Mouse (Mus musculus) c-Kit-positive CD71-positive TER-119-negative erythroid progenitor cells, embryonic 14.5 days (primary cell): ENCODE measurements around the gene Adgra3.

Source experiments
- DNase-seq: peaks from one replicate; pipeline ENCODE4 v3.0.0-alpha.2; 2013; ENCODE audit warnings: low read depth

The Adgra3 gene

DNA sequence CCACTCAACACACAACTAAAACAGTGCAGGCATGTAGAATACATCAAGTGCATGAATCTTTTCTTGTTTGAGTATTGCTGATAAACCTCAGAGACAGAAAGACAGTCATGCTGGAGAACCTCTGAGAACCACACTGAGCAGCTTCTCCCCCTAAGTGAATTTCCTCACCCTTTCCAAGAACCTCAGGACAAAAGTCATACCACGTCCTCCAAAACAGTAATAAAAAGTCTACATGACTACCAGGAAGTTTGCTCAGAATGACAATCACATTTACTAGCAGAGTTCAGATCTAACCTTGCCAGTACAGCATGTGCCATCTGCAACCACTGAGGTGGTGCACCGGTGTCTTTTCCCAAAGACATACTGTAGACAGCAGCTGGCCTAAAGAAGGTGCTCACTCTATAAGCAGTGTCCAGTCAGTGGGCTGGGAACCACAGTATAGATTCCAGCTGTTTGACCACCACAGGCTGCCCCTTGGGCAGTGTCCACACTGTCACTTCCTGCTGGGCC, 27.0 kb downstream of the Adgra3 start:
- no peak for DNase-seq

DNA sequence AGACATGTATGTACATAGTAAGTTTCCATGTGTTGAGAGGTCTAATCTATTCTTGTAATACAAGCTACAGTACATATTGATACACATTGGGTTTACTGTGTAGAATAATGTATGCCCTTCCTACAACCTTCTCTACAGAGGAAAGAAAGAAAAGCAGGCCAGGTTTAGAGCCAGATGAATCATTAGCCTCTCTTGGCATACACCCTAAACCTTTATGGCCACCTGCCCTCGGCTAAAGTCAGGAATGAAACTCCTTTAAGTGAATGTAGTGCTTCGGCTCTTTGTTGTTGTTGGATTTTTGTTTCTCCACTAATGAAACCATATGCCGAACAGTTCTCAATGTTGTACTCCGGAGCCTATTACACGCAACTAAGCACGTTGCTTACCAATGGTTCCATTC, 27.5 kb downstream of the Adgra3 start:
- DNase-seq = no peak

DNA sequence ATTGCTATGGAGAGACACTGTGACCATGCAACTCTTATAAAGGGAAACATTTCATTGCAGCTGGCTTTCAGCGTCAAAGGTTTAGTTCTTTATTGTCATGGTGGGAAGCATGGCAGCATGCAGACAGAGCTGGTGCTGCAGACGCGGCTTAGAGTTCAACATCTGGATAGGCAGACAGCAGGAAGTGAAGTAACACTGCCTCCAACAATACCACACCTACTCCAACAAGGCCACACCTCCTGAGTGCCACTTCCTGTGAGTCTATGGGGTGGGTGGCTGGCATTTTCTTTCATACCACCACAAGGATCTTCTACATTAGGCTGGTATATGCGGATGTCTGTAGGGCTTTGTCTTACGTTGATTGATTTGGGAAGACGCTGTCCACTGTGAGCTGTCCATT, 29.1 kb downstream of the Adgra3 start:
- DNase-seq = no peak

DNA sequence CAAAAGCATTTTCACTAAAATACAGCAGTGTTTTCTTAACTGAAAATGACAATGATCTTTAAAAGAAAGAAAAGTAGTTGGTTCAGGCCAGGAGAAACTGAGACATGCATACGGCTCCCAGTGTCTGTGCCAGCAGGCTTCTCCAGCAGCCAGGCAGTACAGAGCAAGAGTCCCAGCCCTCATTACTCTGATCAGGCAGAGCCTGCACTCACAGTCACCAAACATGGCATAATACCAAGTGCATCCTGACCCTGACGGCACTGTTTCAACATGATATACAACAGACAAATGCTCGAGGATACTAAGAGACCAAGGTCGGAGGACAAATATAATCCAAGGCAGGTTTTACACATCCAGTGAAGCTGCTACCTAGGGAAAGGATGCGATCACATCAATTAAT, 31.2 kb downstream of the Adgra3 start:
- DNase-seq = no peak

DNA sequence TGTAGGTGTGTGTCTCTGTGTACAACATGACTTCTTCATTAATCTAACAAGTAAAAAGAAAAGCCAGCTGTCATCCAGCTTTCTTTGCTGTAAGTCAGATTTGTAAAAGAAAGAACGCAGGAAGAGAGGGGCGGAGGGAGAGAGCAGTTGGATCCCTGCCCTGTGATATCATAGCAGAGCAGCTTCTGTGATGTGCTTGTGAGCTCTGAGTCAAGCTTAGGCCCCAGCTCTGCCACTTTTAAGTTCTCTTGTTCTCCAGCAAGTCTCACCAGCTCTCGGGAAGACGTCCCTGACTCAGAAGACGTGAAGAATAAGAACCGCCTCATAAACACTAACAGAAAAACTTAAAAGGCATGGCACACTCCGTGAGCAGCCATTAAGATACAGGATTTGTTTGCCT, 31.8 kb downstream of the Adgra3 start:
- DNase-seq = no peak

DNA sequence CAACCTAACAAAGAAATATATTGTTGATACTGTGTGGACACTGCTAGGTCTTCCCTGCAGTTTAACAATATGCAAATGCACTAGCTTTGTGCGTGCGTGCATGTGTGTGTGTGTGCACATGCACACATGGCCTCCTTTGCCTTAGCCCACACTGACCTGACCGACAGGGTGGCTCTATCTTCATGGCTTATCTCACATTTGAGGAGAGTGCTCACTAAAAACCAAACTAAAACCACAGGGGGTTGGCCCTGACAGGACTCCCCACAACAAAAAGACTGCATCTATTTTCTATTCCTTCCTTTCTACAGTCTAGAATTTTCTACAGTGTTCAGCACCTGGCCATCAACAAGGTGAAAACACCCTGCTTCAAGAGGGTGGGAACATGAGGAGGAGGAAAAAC, 32.7 kb downstream of the Adgra3 start:
- no peak for DNase-seq

DNA sequence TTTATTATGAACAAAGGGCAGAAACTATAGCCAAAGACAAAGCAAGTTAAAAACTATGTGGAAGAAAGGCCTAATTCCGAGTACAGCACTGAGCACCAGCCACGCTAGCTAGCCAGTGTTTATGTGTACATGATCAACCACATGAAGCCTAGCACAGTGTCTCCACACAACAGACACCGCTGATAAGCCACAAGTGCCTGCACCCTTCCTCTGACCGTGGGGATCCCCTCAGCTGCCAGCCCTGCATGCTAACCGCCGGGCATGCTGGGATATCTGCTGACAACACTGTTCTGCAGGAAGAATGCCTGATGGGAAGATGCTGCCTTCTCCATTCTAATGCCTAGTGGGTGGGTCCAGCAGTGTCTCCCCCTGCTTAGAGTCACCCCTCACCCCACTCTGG, 34.7 kb downstream of the Adgra3 start:
- DNase-seq = no peak

DNA sequence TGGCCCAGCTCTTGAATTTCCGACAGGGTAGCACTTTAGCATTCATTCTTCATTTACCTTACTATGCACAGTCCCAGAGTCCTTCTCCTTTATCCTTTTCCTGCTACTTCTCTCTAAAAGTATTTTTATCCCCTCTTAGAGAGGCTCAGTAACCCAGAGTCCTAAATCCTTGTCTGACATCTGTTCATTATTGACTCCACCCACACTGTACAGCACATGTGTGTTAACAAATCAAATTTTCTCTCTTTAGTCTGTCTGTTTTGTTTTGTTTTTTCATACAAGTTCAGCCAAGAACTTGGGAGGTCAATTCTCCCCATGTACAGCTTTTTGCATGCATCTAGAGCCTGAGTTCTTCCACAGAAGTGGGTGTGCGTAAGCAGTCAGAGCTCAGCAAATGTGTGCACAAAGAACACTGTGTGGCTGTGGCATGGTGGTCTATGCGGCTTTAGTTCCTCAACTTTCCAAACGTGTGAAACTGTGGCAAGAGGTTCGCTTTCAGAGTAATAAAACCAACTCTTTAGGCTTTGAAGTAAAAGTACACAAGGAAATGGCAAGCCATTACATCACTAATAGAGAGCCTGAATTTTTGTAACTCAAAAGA, 42.7 kb downstream of the Adgra3 start:
- DNase-seq = no peak

DNA sequence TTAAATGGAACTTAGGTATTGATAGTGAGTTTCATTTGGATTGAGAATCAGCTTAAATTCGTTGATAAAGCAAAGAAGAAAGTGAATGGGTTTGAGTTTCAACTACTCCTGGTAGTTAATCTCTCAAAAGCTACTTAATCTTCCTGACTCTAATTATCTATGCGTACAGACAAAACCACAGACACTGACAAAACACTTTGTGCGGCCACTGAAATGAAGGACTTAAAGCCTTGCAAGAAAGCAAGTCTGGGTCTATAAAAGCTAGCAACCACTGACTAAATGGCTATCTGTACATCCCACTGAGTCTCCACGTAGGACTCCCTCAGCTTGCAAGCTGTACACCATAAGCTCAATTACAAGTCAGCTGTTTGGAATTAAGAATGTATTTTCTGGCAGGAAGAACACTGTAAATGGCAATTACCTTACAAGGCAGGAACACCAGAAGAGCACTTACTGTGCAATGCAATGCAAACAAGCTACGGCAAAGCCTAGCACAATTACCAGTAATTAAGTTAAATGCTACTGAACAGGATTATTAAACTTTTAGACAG, 43.6 kb downstream of the Adgra3 start:
- DNase-seq = no peak

DNA sequence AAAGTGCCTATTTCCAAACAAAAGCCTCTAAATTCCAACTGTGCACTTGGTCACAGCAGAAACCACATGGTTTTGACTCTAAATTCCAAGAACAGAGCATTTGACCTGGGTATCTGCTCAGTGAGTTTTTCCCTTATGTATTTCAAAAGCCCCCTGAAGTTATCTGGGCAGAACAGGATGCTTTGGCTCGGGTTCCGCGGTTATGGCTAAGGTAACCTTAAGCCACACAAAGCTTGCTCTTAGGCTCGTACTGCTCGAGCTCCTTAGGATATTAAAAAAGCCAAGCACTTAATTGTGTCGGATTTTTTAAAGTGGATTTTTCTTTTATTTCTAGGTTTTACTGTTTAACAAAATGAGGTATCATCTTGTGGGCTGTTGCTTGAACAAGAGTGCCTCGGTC, 44.1 kb downstream of the Adgra3 start:
- DNase-seq = no peak

DNA sequence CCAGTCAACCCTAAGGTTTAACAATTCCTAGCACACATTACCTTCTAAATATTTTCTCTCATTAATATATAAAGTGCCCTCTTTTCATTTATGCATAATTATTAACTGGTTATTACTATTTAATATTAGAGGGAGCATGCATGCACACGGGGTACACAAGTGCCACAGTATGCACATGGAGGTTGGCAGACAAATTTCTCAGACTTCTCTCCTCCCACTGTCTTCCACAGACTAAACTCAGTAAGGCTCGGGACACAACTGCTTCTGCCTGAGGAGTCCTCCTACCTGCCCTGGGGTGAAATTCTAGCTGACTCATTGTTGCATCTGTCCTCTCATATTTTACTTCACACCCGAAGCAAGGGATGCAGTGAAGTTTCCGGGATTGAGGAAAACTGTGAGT, 44.8 kb downstream of the Adgra3 start:
- no peak for DNase-seq

DNA sequence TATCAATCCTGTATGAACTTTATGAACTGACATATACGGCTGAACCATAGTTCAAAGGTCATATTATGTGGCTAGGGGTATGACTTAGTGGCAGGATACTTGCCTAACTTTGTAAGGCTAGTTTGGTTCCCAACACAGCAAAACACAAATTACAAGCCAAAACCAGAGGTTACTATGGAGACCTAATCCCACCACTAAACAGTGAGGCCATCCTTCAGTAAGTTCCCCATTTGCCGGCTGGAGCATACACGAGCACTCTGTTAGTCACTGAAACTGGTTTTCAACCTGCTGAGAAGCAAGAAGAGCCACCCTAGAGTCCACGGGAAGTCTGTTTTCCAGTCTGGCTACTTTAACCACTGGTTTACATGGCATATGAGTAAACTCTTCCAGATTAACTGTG, 50.0 kb downstream of the Adgra3 start:
- DNase-seq = no peak

DNA sequence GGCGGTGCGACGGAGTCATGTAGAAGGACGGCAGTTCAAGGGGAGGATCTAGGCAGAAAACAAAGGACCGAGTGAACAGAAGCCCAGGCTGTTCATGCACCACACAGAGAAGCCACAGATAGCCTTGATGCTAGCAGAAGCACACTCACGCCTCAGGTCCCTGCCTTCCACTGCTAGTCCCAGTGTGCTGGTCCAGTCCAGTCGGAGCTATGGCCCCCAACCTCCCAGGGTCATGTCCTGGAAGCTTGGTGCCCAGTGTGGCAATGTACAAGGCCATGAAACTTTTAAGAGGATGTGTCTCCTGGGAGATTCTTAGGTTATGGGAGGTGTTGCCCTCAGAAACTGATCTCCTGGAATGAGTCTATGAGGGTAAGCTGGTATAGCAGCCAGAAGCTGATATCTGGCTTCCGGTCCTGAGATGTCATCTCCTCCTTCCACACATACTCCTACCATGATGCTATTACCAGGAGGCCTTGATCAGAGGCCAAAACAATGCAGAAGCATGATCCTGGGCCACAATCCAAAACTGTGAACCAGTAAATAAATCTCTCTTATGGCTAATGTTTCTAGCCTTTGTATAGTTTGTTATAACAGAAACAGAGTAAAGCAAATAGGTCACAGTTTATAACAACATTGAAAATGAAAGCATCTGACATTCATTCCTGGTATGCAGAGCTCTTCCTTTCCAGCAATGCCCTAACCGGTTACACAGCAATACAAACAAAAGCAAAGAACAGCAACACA, 51.7 kb downstream of the Adgra3 start:
- DNase-seq = no peak

DNA sequence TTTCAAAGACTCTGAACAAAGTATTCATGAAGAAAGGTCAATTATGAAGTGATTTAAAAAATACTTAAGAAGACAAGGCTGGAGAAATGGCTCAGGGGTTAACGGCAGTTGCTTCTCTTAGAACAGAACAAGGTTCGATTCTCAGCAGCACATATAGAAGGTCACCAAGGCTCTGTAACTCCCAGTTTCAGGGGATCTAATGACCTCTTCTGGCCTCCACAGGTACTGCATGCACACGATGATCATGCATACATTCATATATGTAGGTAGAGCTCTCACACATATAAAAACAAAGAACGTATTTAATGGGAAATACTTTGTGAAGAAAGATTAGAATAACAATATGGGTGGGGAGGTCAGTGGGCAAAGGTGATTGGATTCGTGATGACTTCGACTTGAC, 56.5 kb downstream of the Adgra3 start:
- DNase-seq = peak; percentile 46

DNA sequence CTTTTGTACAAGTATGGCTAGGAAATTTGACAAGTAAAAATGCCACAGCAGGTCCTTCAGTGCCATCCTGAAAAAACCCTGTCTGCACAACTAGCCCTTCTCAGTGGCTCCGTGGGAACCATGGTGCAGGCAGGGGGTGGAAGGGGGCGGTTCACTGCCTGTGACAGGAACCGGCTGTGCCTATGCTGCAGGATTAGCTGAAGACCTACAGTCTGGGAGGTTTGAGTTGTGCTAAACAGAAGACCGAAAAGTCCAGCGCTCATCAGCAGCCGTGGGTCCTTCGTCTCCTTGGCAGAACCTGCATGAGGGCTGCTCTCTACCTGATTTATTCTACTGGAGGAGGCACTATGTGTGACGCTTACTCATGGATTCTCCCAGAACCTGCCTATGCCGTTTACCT, 59.0 kb downstream of the Adgra3 start:
- DNase-seq = no peak

DNA sequence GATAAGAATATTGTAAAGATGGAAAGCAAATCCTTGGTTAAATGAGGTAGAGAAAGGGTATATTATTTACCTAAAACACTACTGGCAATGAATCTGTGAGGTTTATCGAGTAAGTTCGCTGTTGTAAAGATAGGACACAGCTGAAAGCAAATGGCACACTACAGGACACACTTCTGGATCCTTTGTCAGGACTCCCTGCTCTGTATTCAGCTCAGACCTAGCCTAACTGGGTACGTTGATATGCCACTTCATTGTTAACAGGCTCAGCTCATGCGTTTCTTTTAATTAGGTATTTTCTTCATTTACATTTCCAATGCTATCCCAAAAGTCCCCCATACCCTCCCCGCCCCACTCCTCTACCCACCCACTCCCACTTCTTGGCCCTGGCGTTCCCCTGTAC, 61.8 kb downstream of the Adgra3 start:
- DNase-seq = no peak

DNA sequence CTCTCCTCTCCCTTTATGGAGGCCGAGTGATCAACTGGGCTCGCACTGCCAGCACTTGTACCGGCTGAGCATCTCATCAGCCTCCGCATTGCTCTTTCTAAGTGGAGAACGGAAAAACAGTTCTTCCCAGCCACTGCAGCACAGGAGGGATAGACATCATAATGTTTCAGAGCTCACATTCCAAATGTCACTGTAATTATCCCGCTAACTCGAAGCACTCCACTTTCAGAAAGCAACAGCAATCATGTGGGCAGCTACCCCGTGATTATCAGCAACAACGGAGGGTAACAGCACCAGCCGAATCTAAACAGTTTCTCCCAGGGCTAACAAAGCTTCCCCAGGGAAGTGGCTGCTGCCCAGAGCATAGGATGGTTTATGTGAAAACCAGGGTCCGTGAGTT, 62.3 kb downstream of the Adgra3 start:
- DNase-seq = no peak

DNA sequence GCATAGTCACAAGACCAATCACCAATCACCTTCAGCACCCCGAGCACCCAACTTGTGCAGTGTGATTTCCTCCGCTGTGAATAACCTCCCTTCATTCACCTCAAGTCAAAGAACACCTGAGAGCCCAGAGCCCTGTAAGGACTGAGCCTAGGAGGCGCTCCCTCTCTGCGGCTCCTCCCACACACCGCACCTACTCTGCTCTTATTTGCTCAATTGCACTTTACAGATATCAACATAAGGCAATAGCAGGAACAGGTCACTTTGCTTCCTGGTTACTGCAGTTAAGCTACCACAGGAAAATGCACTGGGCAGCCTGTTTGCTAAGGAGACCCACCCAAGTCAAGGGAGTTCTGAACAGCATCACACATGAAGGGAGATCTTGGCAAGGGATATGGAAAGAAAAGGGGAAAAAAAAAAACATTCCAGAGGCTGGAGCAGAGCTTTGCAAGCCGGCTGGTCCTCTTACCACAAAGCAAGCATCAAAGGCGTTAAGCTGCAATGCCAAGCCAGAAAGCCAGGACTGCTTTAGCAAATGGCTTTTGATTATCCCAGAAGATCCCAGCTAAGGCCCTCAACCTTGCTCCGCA, 68.0 kb downstream of the Adgra3 start:
- DNase-seq = no peak

DNA sequence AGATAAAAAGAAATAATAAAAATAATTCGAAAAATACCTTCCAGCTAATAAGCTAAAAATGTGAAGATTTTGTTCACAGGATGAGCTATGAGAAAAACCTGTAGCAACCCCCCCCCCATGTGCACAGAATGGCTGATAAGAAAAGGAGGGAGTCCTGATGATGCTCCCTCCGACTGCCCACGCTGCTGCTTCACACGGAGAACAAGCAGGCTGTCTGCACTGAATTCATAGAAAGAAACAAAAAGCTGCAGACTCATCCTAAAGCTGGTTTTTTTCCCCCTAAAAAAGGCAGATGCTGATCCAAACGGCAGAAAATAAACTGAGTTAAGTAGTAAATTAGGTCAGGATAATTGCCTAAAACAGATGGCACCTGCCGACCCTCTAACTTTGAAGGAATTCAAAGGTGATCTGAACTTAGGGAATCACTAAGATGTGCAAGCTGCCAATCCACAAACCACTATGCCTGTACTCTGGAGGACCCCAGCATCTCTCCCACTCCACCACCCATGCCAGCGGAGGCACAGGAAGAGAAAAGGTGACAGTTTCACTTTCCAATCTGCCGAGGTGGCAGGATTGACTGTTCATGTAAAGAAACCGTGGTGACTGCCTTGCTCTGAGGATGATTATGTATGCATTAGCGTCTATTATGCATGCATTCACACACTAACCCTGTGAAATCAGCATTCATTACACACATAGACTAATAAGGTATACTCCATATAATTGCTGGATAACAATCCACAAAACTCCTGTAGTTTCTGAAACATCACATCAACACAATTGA, 70.6 kb downstream of the Adgra3 start:
- DNase-seq = no peak

DNA sequence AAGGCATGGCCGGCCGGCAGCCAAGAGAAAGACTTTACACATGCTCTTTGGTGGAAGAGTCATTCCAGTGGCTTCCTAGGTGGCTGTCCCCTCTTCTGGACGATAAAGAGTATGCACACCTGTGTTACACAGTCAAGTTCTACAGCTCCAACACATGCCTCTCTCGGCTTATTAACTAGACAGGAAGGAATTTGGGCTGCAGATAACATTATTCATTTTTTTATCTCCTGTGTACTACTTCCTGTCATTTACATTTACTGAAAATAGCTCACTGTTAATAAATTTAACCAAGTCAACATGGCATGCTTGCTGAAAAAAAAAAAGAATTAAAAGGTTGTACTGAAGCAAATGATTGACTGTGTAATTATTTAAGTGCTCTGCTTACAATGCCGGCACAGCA, 78.1 kb downstream of the Adgra3 start:
- no peak for DNase-seq

DNA sequence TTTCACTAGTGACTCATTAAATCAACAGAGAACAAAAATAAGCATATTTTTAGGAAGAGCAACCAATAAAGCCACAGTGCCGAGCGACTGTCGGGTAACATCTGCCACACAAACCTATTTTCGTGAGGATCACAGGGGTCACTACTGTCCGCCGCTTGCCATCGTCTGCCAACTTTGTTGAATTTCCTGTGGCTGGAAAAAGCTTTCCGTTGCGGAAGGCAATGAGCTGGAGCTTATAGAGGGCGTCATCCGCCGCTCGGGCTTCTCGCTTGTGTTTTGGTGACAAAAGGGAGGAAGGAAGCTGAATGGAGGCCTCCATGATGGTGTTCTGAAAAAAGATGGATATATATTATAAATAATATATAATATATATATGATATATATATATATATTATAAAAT, 79.6 kb downstream of the Adgra3 start:
- DNase-seq = no peak

DNA sequence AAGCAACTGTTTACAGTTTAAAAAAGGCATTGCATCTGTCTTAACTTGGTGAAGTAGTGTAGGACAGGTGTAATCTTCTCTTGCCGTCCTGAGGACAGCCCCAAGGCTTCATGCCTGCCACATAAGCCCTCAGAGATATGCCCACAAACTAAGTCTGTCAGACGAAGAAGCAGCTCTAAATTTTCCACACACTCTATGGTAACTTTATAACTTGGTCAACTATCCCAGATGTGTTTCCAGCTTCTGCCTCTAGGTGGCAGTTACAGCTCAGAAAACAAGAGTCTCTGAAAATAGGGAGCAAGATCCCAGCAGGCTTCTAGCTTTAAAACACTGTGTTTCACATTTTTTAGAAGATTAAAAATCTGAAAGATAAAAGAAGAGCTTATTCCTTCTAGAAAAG, 82.8 kb downstream of the Adgra3 start:
- DNase-seq = peak; percentile 51

DNA sequence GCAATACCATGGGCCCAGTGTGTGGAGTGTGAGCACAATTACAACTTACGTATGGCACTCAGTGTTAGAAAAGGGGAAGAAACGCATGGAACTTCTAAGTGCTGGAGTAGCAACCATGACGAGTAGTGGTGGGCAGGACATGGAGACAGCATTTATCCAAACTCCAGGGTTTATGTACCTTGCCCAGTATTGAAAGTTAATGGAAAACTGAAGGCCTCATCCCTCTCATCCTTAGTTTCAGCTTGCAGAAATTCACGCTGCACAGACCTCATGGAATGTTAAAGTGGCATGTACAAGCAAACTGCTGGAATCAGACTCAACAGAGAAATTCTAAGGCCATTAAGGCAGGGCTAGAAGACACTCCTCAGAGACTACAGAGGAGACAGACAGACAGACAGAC, 84.6 kb downstream of the Adgra3 start:
- DNase-seq = no peak
